16 mouse cellular contexts compared by ENCODE assay signal in genomic region chr8:45687942-45688695, GRCm38 (mm10).
DNase-seq lines count a peak whose midpoint lies in the region; ATAC-seq and TF ChIP-seq lines count a peak whose summit lies in the region.
"Had no signal": no experiment of that assay in that cellular context is flagged by ENCODE, and none has a peak within 500 bp of the region (broad histone marks: within the 10 kb centered on the region; RNA-seq: fewer than 3 reads in every experiment).

No protein-coding gene starts in this region.

- H3K9ac ChIP-seq in kidney, embryonic 14.5 days (ENCODE audit: low read depth, low read length), result no peak overlapping the region
- no peak overlapping the region for H3K9ac ChIP-seq in limb, embryonic 13.5 days

- no peak overlapping the region for H3K4me3 ChIP-seq in kidney, embryonic 14.5 days (ENCODE audit: low read length)
- H3K4me3 ChIP-seq in limb, embryonic 13.5 days, result no peak overlapping the region; the same call in 1 of the 2 replicates
- H3K4me3 ChIP-seq: myocyte had no signal

- peak; percentile 67; the same call in 1 of the 2 replicates for ATAC-seq in kidney, embryonic 14.5 days (ENCODE audit: low FRiP score, low TSS enrichment)
- ATAC-seq in limb, embryonic 13.5 days (ENCODE audit: low FRiP score, low read depth), result peak; percentile 73
- ATAC-seq: Patski had no signal

- no peaks in the 10 kb centered on the region for H3K27me3 ChIP-seq in kidney, embryonic 14.5 days (ENCODE audit: control insufficient read depth, insufficient read depth, low read length)
- no peaks in the 10 kb centered on the region for H3K27me3 ChIP-seq in limb, embryonic 13.5 days
- H3K27me3 ChIP-seq: Patski had no signal

- no peak for DNase-seq in kidney, postnatal 14 days
- peak; percentile 38 for DNase-seq in brain, adult 2 months (ENCODE audit: low read depth, low spot score)
- peak; percentile 52 for DNase-seq in brain, embryonic 14.5 days (ENCODE audit: low read depth)
- DNase-seq in thymus, postnatal 36 days, result no peak
- DNase-seq in adrenal gland, adult (ENCODE audit: inconsistent age in 2 of 2, low spot score in 1 of 2), result no peak
- DNase-seq: adrenal gland, adult 2 months; gastrocnemius, postnatal 25 days; heart, postnatal 10 days; kidney, adult 8-10 months; lung, adult 2 months; spleen, adult 18-20 months had no signal

- H3K4me2 ChIP-seq in kidney, embryonic 14.5 days (replicated peaks; ENCODE audit: low read depth, low read length), result peak overlapping the region; percentile 21
- H3K4me2 ChIP-seq in limb, embryonic 13.5 days (replicated peaks), result peak overlapping the region; percentile 42

- TF ChIP-seq CTCF in brain, embryonic 14.5 days (IDR thresholded peaks at IDR 0.05; ENCODE audit: borderline replicate concordance, extremely low read depth, insufficient read depth, insufficient read length), result no peak

- H3K36me3 ChIP-seq in kidney, embryonic 14.5 days (ENCODE audit: control insufficient read depth, insufficient read depth, low read length), result no peaks in the 10 kb centered on the region
- H3K36me3 ChIP-seq in limb, embryonic 13.5 days, result peaks cover 4% of the 10 kb centered on the region

- no peaks in the 10 kb centered on the region for H3K9me3 ChIP-seq in kidney, embryonic 14.5 days (ENCODE audit: control insufficient read depth, low read length)
- H3K9me3 ChIP-seq in limb, embryonic 13.5 days, result no peaks in the 10 kb centered on the region; the same call in 1 of the 2 replicates

- H3K4me1 ChIP-seq in kidney, embryonic 14.5 days (ENCODE audit: control insufficient read depth, insufficient read depth, low read length), result peaks cover 26% of the 10 kb centered on the region
- H3K4me1 ChIP-seq in limb, embryonic 13.5 days, result peaks cover 30% of the 10 kb centered on the region

- WGBS in kidney, embryonic 14.5 days, result 31% methylated on average over 12 of the region's 12 CpGs
- 23% methylated on average over 12 of the region's 12 CpGs for WGBS in limb, embryonic 13.5 days

- H3K27ac ChIP-seq in kidney, embryonic 14.5 days (ENCODE audit: low read depth, low read length), result peak overlapping the region; percentile 20; the same call in 1 of the 2 replicates
- no peak overlapping the region; the same call in 1 of the 2 replicates for H3K27ac ChIP-seq in limb, embryonic 13.5 days
- H3K27ac ChIP-seq: stomach, postnatal 0 days had no signal

- TF ChIP-seq POLR2A in brain, embryonic 14.5 days (IDR thresholded peaks at IDR 0.05; ENCODE audit: borderline replicate concordance, extremely low read depth, insufficient read depth, insufficient read length, poor library complexity, severe bottlenecking), result no peak

Comparison
In these comparisons a context has a peak if more than half of its experiments do, and no peak if none do; other contexts are left out.
1. DNase-seq: peak in brain, adult 2 months (single experiment) and brain, embryonic 14.5 days (single experiment); none in kidney, postnatal 14 days (single experiment), thymus, postnatal 36 days (0 of 2) and adrenal gland, adult (0 of 2).